Mouse (Mus musculus): ENCODE data around the gene Atp1a2. TPM values are rescaled to one million over a fixed set of nuclear protein-coding genes. Genes with fewer than 3 reads are reported as not detected.
"Not testable (repeated sequence)": the region's sequence is repeated elsewhere in the genome, so short reads cannot be mapped to it uniquely, and the experiment has no call there.

Atp1a2 gene
- total RNA-seq, 2 experiments from 2014 or later, result not detected

- ATAC-seq (replicated peaks; ENCODE audit: low FRiP score, poor library complexity, severe bottlenecking), result no peak
Observed at GRCm38 (mm10) chr1:172278328-172278727, 19.5 kb downstream of the Atp1a2 start.

GRCm38 (mm10) chr1:172277172-172277571 is 20.7 kb downstream of the Atp1a2 start:
- no peak for ATAC-seq (replicated peaks; ENCODE audit: low FRiP score, poor library complexity, severe bottlenecking)

GRCm38 (mm10) chr1:172274547-172274946 is 23.3 kb downstream of the Atp1a2 start:
- ATAC-seq (replicated peaks; ENCODE audit: low FRiP score, poor library complexity, severe bottlenecking), result no peak

- ATAC-seq (replicated peaks; ENCODE audit: low FRiP score, poor library complexity, severe bottlenecking), result no peak
Observed at GRCm38 (mm10) chr1:172274116-172274515, 23.7 kb downstream of the Atp1a2 start.

- no peak for ATAC-seq (replicated peaks; ENCODE audit: low FRiP score, poor library complexity, severe bottlenecking)
Observed at GRCm38 (mm10) chr1:172273386-172273785, 24.5 kb downstream of the Atp1a2 start.

GRCm38 (mm10) chr1:172271765-172272164 is 26.1 kb downstream of the Atp1a2 start:
- ATAC-seq (replicated peaks; ENCODE audit: low FRiP score, poor library complexity, severe bottlenecking), result no peak

GRCm38 (mm10) chr1:172271208-172271607 is 26.7 kb downstream of the Atp1a2 start:
- ATAC-seq (replicated peaks; ENCODE audit: low FRiP score, poor library complexity, severe bottlenecking), result no peak

- ATAC-seq (replicated peaks; ENCODE audit: low FRiP score, poor library complexity, severe bottlenecking), result no peak
Observed at GRCm38 (mm10) chr1:172261477-172262078, 36.3 kb downstream of the Atp1a2 start, which contains the start of gene Igsf8. Gene Igsf8, plus strand, starts transcription at chr1:172261641.

- no peak for ATAC-seq (replicated peaks; ENCODE audit: low FRiP score, poor library complexity, severe bottlenecking)
Observed at GRCm38 (mm10) chr1:172258314-172258713, 39.5 kb downstream of the Atp1a2 start, which contains the start of gene Atp1a4. Gene Atp1a4, minus strand, starts transcription at chr1:172258414.

- ATAC-seq (replicated peaks; ENCODE audit: low FRiP score, poor library complexity, severe bottlenecking), result no peak
Observed at GRCm38 (mm10) chr1:172247679-172248078, 50.2 kb downstream of the Atp1a2 start.

- no peak for ATAC-seq (replicated peaks; ENCODE audit: low FRiP score, poor library complexity, severe bottlenecking)
Observed at GRCm38 (mm10) chr1:172247216-172247615, 50.6 kb downstream of the Atp1a2 start.

GRCm38 (mm10) chr1:172244645-172245044 is 53.2 kb downstream of the Atp1a2 start:
- not testable (repeated sequence) for ATAC-seq (replicated peaks; ENCODE audit: low FRiP score, poor library complexity, severe bottlenecking)

GRCm38 (mm10) chr1:172243547-172244205 is 54.2 kb downstream of the Atp1a2 start:
- no peak for ATAC-seq (replicated peaks; ENCODE audit: low FRiP score, poor library complexity, severe bottlenecking)

GRCm38 (mm10) chr1:172242401-172242800 is 55.5 kb downstream of the Atp1a2 start:
- ATAC-seq (replicated peaks; ENCODE audit: low FRiP score, poor library complexity, severe bottlenecking), result no peak

- no peak for ATAC-seq (replicated peaks; ENCODE audit: low FRiP score, poor library complexity, severe bottlenecking)
Observed at GRCm38 (mm10) chr1:172240945-172241708, 56.7 kb downstream of the Atp1a2 start.

GRCm38 (mm10) chr1:172229215-172229614 is 68.6 kb downstream of the Atp1a2 start:
- no peak for ATAC-seq (replicated peaks; ENCODE audit: low FRiP score, poor library complexity, severe bottlenecking)

GRCm38 (mm10) chr1:172228209-172228608 is 69.7 kb downstream of the Atp1a2 start:
- ATAC-seq (replicated peaks; ENCODE audit: low FRiP score, poor library complexity, severe bottlenecking), result no peak

Measured in erythroid progenitor cell, adult 5-6 weeks (primary cell).